Mouse (Mus musculus): Measurements from ENCODE around the gene Scube1. TPM values are rescaled to one million over a fixed set of nuclear protein-coding genes. Genes with fewer than 3 reads are reported as not detected.

The Scube1 gene
- total RNA-seq, 2 experiments from 2014 or later = 20.4 to 20.9 TPM

GRCm38 (mm10) chr15:83699834-83700592 is 24.8 kb downstream of the Scube1 start:
- Histone ChIP-seq H3K4me3 (no peak overlapping the region), H3K27ac (no peak overlapping the region)
- no peak for DNase-seq (ENCODE audit: low spot score in 2 of 2)
- TF ChIP-seq CTCF (conservative IDR thresholded peaks at IDR 0.05) = no peak

- Histone ChIP-seq H3K4me3 (no peak overlapping the region), H3K27ac (no peak overlapping the region)
- no peak for DNase-seq (ENCODE audit: low spot score in 2 of 2)
- TF ChIP-seq CTCF (conservative IDR thresholded peaks at IDR 0.05) = no peak
Measured at GRCm38 (mm10) chr15:83699132-83699833, 25.5 kb downstream of the Scube1 start.

GRCm38 (mm10) chr15:83696681-83697381 is 28.0 kb downstream of the Scube1 start:
- TF ChIP-seq CTCF (conservative IDR thresholded peaks at IDR 0.05) = no peak
- DNase-seq (ENCODE audit: low spot score in 2 of 2) = no peak
- Histone ChIP-seq H3K27ac (no peak overlapping the region), H3K4me3 (no peak overlapping the region)

GRCm38 (mm10) chr15:83695159-83695558 is 29.7 kb downstream of the Scube1 start:
- Histone ChIP-seq H3K27ac (no peak overlapping the region), H3K4me3 (no peak overlapping the region)
- DNase-seq (ENCODE audit: low spot score in 2 of 2) = no peak
- TF ChIP-seq CTCF (conservative IDR thresholded peaks at IDR 0.05) = no peak

GRCm38 (mm10) chr15:83691901-83692361 is 32.9 kb downstream of the Scube1 start:
- no peak for DNase-seq (ENCODE audit: low spot score in 2 of 2)
- no peak for TF ChIP-seq CTCF (conservative IDR thresholded peaks at IDR 0.05)
- H3K4me3 ChIP-seq = no peak overlapping the region
- H3K27ac ChIP-seq = no peak overlapping the region

GRCm38 (mm10) chr15:83689946-83690345 is 34.9 kb downstream of the Scube1 start:
- no peak overlapping the region for H3K27ac ChIP-seq
- DNase-seq (ENCODE audit: low spot score in 2 of 2) = no peak
- TF ChIP-seq CTCF (conservative IDR thresholded peaks at IDR 0.05) = no peak
- H3K4me3 ChIP-seq = no peak overlapping the region

- H3K27ac ChIP-seq = no peak overlapping the region
- no peak for TF ChIP-seq CTCF (conservative IDR thresholded peaks at IDR 0.05)
- DNase-seq (ENCODE audit: low spot score in 2 of 2) = no peak
- H3K4me3 ChIP-seq = no peak overlapping the region
Measured at GRCm38 (mm10) chr15:83686601-83687000, 38.2 kb downstream of the Scube1 start.

- Histone ChIP-seq H3K4me3 (no peak overlapping the region), H3K27ac (no peak overlapping the region)
- no peak for TF ChIP-seq CTCF (conservative IDR thresholded peaks at IDR 0.05)
- no peak for DNase-seq (ENCODE audit: low spot score in 2 of 2)
Measured at GRCm38 (mm10) chr15:83685950-83686349, 38.9 kb downstream of the Scube1 start.

- no peak for TF ChIP-seq CTCF (conservative IDR thresholded peaks at IDR 0.05)
- no peak overlapping the region for H3K27ac ChIP-seq
- no peak for DNase-seq (ENCODE audit: low spot score in 2 of 2)
- no peak overlapping the region for H3K4me3 ChIP-seq
Measured at GRCm38 (mm10) chr15:83683051-83683561, 41.7 kb downstream of the Scube1 start.

GRCm38 (mm10) chr15:83680300-83680699 is 44.5 kb downstream of the Scube1 start:
- no peak for TF ChIP-seq CTCF (conservative IDR thresholded peaks at IDR 0.05)
- no peak for DNase-seq (ENCODE audit: low spot score in 2 of 2)
- H3K4me3 ChIP-seq = no peak overlapping the region

GRCm38 (mm10) chr15:83679729-83680128 is 45.1 kb downstream of the Scube1 start:
- TF ChIP-seq CTCF (conservative IDR thresholded peaks at IDR 0.05) = no peak
- H3K4me3 ChIP-seq = no peak overlapping the region
- no peak for DNase-seq (ENCODE audit: low spot score in 2 of 2)

More at GRCm38 (mm10) chr15:83680300-83680699, 44.5 kb downstream of the Scube1 start:
- no peak overlapping the region for H3K27ac ChIP-seq

GRCm38 (mm10) chr15:83678606-83679005 is 46.2 kb downstream of the Scube1 start:
- TF ChIP-seq CTCF (conservative IDR thresholded peaks at IDR 0.05) = no peak
- no peak overlapping the region for H3K27ac ChIP-seq
- H3K4me3 ChIP-seq = no peak overlapping the region
- DNase-seq (ENCODE audit: low spot score in 2 of 2) = no peak

More at GRCm38 (mm10) chr15:83679729-83680128, 45.1 kb downstream of the Scube1 start:
- H3K27ac ChIP-seq = no peak overlapping the region

GRCm38 (mm10) chr15:83678089-83678488 is 46.7 kb downstream of the Scube1 start:
- Histone ChIP-seq H3K27ac (no peak overlapping the region), H3K4me3 (no peak overlapping the region)
- TF ChIP-seq CTCF (conservative IDR thresholded peaks at IDR 0.05) = no peak
- no peak for DNase-seq (ENCODE audit: low spot score in 2 of 2)
